Mouse (Mus musculus) embryonic facial prominence, embryonic 15.5 days (tissue): ENCODE results near the gene Mcf2. TPM values are rescaled to one million over a fixed set of nuclear protein-coding genes. Genes with fewer than 3 reads are reported as not detected.

Experiments
- ATAC-seq: fragments of 200-750 bp; cut with Nextera tagmentation; 2 replicates; pipeline ENCODE4 v1.8.0; 2017; ENCODE audit warnings: low read depth, moderate TSS enrichment; ENCODE audit not compliant: insufficient number of reproducible peaks, low FRiP score, low TSS enrichment
- H3K27ac ChIP-seq: fragments of 300-500 bp; sonication (generic); replicated peaks from 2 replicates; pipeline ENCODE4 v1.5.1; 2015; ENCODE audit warnings: mild to moderate bottlenecking, inconsistent platforms
- H3K27me3 ChIP-seq: fragments of 300-500 bp; sonication (generic); 2 replicates; pipeline ENCODE4 v1.6.1; 2015; ENCODE audit warnings: inconsistent platforms
- H3K36me3 ChIP-seq: fragments of 300-500 bp; sonication (generic); 2 replicates; pipeline ENCODE4 v1.6.1; 2015; ENCODE audit warnings: mild to moderate bottlenecking, inconsistent platforms
- H3K4me1 ChIP-seq: fragments of 300-500 bp; sonication (generic); 2 replicates; pipeline ENCODE4 v1.6.1; 2015; ENCODE audit warnings: inconsistent platforms
- H3K4me2 ChIP-seq: fragments of 300-500 bp; sonication (generic); replicated peaks from 2 replicates; pipeline ENCODE4 v1.6.1; 2015; ENCODE audit warnings: mild to moderate bottlenecking, inconsistent platforms
- H3K4me3 ChIP-seq: fragments of 300-500 bp; sonication (generic); replicated peaks from 2 replicates; pipeline ENCODE4 v1.5.1; 2015; ENCODE audit warnings: mild to moderate bottlenecking, inconsistent platforms
- H3K9ac ChIP-seq: fragments of 300-500 bp; sonication (generic); 2 replicates; pipeline ENCODE4 v1.6.1; 2015; ENCODE audit warnings: inconsistent platforms
- H3K9me3 ChIP-seq: fragments of 300-500 bp; sonication (generic); replicated peaks from 2 replicates; pipeline ENCODE4 v1.6.1; 2016; ENCODE audit warnings: inconsistent platforms
- WGBS: fragments of 180-500 bp; shearing (Covaris S2); methylation state at CpG from one replicate; pipeline ENCODE4 v1.1.7; 2015; 5-methylcytosine and 5-hydroxymethylcytosine counted together
- polyA plus RNA-seq: library from polyadenylated mRNA; unstranded; fragments of >200 nt; fragmentation: Nextera tagmentation; extraction: Ambion mirVana; gene quantifications from 2 replicates; pipeline ENCODE4 v1.2.1, GENCODE M21; 2015

The Mcf2 gene
- polyA plus RNA-seq, 1 experiment from 2014 or later = 0.07 TPM

DNA sequence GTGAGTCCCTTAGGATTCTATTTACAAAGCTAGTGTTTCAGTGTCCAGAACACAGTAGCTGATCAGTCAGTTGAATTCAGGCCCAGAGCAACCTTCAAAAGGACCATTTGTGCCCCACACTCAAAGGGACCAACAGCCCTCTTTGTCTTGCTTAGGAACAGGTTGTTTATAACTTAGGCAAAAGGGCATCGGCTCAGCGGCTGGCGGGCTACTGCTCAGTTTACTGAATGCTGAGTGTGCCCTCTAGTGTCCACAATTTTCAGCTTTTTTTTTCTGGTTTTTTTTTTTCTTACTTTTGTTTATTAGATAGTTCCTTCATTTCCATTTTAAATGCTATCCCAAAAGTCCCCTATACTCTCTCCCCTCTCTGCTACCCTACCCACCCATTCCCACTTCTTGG lies 152.2 kb downstream of the Mcf2 start:
- Histone ChIP-seq H3K4me2 (no peak overlapping the region), H3K9ac (no peak overlapping the region), H3K36me3 (no peaks in the 10 kb centered on the region), H3K4me1 (no peaks in the 10 kb centered on the region), H3K4me3 (no peak overlapping the region), H3K27me3 (no peaks in the 10 kb centered on the region), H3K9me3 (no peaks in the 10 kb centered on the region), H3K27ac (no peak overlapping the region)
- no peak for ATAC-seq
- 25% methylated on average over 3 of the region's 3 CpGs for WGBS

DNA sequence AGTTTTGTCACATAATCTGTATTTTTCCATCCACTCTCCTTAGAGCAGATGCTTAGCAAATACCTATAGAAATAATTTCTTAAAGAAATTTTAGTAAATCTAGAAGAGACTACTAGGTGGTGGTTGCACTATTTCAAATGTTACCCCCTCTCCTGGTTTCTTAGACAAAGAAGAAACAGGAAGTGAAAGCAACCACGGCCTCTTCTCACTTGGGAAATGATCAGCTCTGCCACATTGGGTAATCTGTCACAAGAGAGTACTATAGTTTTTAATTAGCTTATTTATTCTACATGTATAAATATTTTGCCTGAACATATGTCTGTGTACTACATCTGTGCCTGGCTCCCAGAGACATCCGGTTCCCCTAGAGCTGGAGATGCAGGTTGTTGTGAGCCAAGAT lies 157.3 kb downstream of the Mcf2 start:
- H3K27me3 ChIP-seq = no peaks in the 10 kb centered on the region
- H3K36me3 ChIP-seq = no peaks in the 10 kb centered on the region
- ATAC-seq = no peak
- no peak overlapping the region for H3K27ac ChIP-seq
- no peaks in the 10 kb centered on the region for H3K9me3 ChIP-seq
- no peak overlapping the region for H3K9ac ChIP-seq
- no peaks in the 10 kb centered on the region for H3K4me1 ChIP-seq
- WGBS = 78% methylated on average over 2 of the region's 2 CpGs
- no peak overlapping the region for H3K4me2 ChIP-seq
- H3K4me3 ChIP-seq = no peak overlapping the region

DNA sequence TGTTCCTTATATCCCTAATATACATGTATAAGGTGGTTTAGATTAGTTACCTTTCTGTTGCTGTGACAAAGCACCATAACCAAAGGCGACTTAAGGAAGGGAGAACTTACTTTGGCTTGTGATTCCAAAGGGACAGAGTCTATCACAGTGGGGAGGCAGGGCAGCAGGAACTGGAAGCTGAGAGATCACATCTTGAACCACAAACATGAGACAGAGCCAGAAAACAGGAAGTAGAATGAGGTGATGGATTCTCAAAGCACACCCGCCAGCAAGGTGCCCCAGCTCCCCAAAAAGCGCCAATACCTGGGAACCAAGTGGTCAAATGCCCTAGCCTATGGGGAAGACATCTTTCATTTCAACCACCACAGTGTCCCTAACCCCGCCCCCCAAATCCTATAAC lies 157.9 kb downstream of the Mcf2 start:
- Histone ChIP-seq H3K36me3 (no peaks in the 10 kb centered on the region), H3K9me3 (no peaks in the 10 kb centered on the region), H3K4me3 (no peak overlapping the region), H3K4me2 (no peak overlapping the region), H3K4me1 (no peaks in the 10 kb centered on the region), H3K27me3 (no peaks in the 10 kb centered on the region), H3K9ac (no peak overlapping the region), H3K27ac (no peak overlapping the region)
- WGBS = 79% methylated on average over 4 of the region's 4 CpGs
- no peak for ATAC-seq

DNA sequence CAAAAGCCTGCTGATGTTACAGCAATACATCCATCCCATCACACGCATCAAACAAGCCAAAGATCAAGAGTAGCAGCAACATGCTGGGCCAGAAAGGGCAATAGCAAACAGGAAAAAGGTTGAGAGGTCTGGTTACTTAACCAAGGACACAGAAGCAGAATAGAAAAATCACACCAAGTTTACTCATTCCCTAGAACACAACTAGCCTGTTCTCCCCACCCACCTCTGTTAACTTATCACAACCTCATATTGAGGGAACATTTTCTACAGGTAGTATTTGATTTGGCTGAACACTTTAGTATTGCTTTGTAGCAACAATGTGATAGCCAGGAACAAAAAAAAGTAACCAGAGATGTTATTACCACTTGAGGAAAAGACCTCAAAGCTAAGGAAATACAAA lies 164.3 kb downstream of the Mcf2 start:
- ATAC-seq = no peak
- Histone ChIP-seq H3K27me3 (no peaks in the 10 kb centered on the region), H3K36me3 (no peaks in the 10 kb centered on the region), H3K27ac (no peak overlapping the region), H3K4me3 (no peak overlapping the region), H3K4me2 (no peak overlapping the region), H3K9me3 (no peaks in the 10 kb centered on the region), H3K9ac (no peak overlapping the region), H3K4me1 (no peaks in the 10 kb centered on the region)
- WGBS = 75% methylated on average over 1 of the region's 1 CpGs

DNA sequence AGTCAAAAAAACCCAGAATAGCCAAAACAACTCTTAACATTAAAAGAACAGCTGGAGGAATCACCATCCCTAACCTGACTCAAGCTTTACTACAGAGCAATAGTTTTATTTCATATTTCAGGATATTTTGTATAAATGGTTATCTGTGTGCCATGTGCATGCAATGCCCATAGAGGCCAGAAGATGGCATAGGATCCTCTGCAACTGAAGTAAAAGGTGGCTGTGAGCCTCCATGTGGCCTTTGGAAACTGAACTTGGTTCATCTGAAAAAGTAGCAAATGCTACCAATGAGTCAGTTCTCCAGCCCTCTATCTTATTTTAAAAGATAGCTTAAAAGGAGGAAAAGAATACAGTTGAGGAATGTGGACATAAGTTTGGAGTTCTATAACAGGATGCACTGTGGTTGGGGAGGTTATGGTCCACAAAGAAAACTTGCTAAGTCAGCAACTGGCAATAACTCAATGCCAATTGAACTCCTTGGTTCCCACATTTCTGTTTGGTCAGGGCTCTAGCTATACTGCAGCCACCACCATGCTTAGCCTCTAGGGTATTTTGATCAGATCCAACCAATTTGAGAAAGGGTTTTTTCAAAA lies 165.7 kb downstream of the Mcf2 start:
- Histone ChIP-seq H3K9me3 (no peaks in the 10 kb centered on the region), H3K27me3 (no peaks in the 10 kb centered on the region), H3K4me3 (no peak overlapping the region), H3K4me2 (no peak overlapping the region), H3K9ac (no peak overlapping the region), H3K36me3 (no peaks in the 10 kb centered on the region), H3K27ac (no peak overlapping the region), H3K4me1 (no peaks in the 10 kb centered on the region)
- ATAC-seq = no peak

Other genes with a start within 250 kb of the Mcf2 start
- not detected in 2 replicates for gene F9, start 179.6 kb downstream of the Mcf2 start, polyA plus RNA-seq